7 mouse cellular contexts compared by ENCODE assay signal in genomic region chr8:114369038-114369976, GRCm38 (mm10). TPM values are rescaled to one million over a fixed set of nuclear protein-coding genes. Genes with fewer than 3 reads are reported as not detected.
A peak's percentile ranks its signal among the peaks of the same experiment; 100 is the strongest.
DNase-seq lines count a peak whose midpoint lies in the region; ATAC-seq lines count a peak whose summit lies in the region.

No protein-coding gene starts in this region.

- DNase-seq in adrenal gland, adult (ENCODE audit: inconsistent age in 2 of 2, low spot score in 1 of 2): peak; percentile 76 to 93
- DNase-seq in gastrocnemius, postnatal 14 days: peak; percentile 70
- DNase-seq in left cerebral cortex, postnatal 36 days (ENCODE audit: low spot score in 2 of 2): peak; percentile 63 to 74
- DNase-seq in spleen, adult 18-20 months: peak; percentile 13 to 51

- H3K27ac ChIP-seq in midbrain, embryonic 12.5 days (replicated peaks): no peak overlapping the region

- H3K4me2 ChIP-seq in midbrain, embryonic 12.5 days (replicated peaks): peak overlapping the region; percentile 16; the same call in 1 of the 2 replicates

- H3K4me1 ChIP-seq in midbrain, embryonic 12.5 days: no peaks in the 10 kb centered on the region

- no peaks in the 10 kb centered on the region for H3K27me3 ChIP-seq in midbrain, embryonic 12.5 days

- no peak overlapping the region for H3K9ac ChIP-seq in midbrain, embryonic 12.5 days (replicated peaks)

- ATAC-seq in common myeloid progenitor, adult 5-6 weeks (replicated peaks; ENCODE audit: low read depth, poor library complexity, severe bottlenecking): peak; percentile 82
- ATAC-seq in inflammation-experienced regulatory T-cells, adult 6 months: peak; percentile 56
- ATAC-seq in midbrain, embryonic 12.5 days (ENCODE audit: low FRiP score, low read depth): no peak

- no peak overlapping the region for H3K4me3 ChIP-seq in midbrain, embryonic 12.5 days

- 46% methylated on average over 27 of the region's 27 CpGs for WGBS in midbrain, embryonic 12.5 days

- intact Hi-C loops in gastrocnemius, postnatal 14 days (cut with DNase I; ENCODE audit: low total_unique reads): loop anchor here (10.0 kb wide), 1 partner anchor 705 kb away; no protein-coding TSS in a partner anchor
- intact Hi-C loops in left cerebral cortex, postnatal 36 days (cut with DNase I): loop anchor here (1.0 to 5.0 kb wide), 2 partner anchors 288 to 702 kb away; no protein-coding TSS in a partner anchor

- peaks cover 8% of the 10 kb centered on the region; the same call in 1 of the 2 replicates for H3K36me3 ChIP-seq in midbrain, embryonic 12.5 days

- no peaks in the 10 kb centered on the region for H3K9me3 ChIP-seq in midbrain, embryonic 12.5 days

RNA-seq across cellular contexts. Expression of gene Clec3a, which starts 48.6 kb away (rescaled TPM):
- total RNA-seq in common myeloid progenitor, adult 5-6 weeks (2017): not detected in 2 replicates
- total RNA-seq in gastrocnemius, postnatal 14 days (2021): under 1 TPM in 1 of 2 experiments, not detected in 1; 0.71 TPM
- not detected for polyA plus RNA-seq in inflammation-experienced regulatory T-cells, adult 6 months (2017; shearing (Covaris generic))
- total RNA-seq in left cerebral cortex, postnatal 36 days (2021): not detected
- polyA plus RNA-seq in midbrain, embryonic 12.5 days (2016; fragmentation: Nextera tagmentation; extraction: Ambion mirVana): 0.43 TPM in 1 of 2 replicates, not detected in the other

Comparison
In these comparisons a context has a peak if more than half of its experiments do, and no peak if none do; other contexts are left out.
1. DNase-seq: peak in every context shown above with its lines; median percentile 84 in adrenal gland, adult; 70 in gastrocnemius, postnatal 14 days; 68 in left cerebral cortex, postnatal 36 days; 32 in spleen, adult 18-20 months.